In genomic region chr15:97002752-97003151, GRCm38 (mm10) we compare ENCODE assay signal across 9 mouse cellular contexts. TPM values are rescaled to one million over a fixed set of nuclear protein-coding genes. Genes with fewer than 3 reads are reported as not detected.
DNase-seq lines count a peak whose midpoint lies in the region; ATAC-seq and TF ChIP-seq lines count a peak whose summit lies in the region.
"Had no signal": no experiment of that assay in that cellular context is flagged by ENCODE, and none has a peak within 500 bp of the region (broad histone marks: within the 10 kb centered on the region; RNA-seq: fewer than 3 reads in every experiment).

No protein-coding gene starts in this region.

- H3K9ac ChIP-seq in ES-E14 (ENCODE audit: insufficient read depth, low read depth, low read length, poor library complexity, severe bottlenecking), result peak overlapping the region; percentile 14; the same call in 1 of the 2 replicates
- no peak overlapping the region for H3K9ac ChIP-seq in limb, embryonic 15.5 days

- no peak overlapping the region for H3K27ac ChIP-seq in ES-E14 (ENCODE audit: insufficient read depth, low read depth, low read length, poor library complexity, severe bottlenecking)
- 0 out of 2 replicates have a peak overlapping the region, but pooled peaks have one; percentile 53 for H3K27ac ChIP-seq in hindbrain, embryonic 10.5 days
- H3K27ac ChIP-seq in limb, embryonic 15.5 days, result peak overlapping the region; percentile 67

- H3K27me3 ChIP-seq in hindbrain, embryonic 10.5 days (ENCODE audit: insufficient read depth, poor library complexity, severe bottlenecking), result no peaks in the 10 kb centered on the region
- no peaks in the 10 kb centered on the region for H3K27me3 ChIP-seq in limb, embryonic 15.5 days

- DNase-seq in embryo, embryonic 10 days (ENCODE audit: low spot score), result peak; percentile 35
- DNase-seq in embryo, embryonic 11 days, result no peak
- DNase-seq in ES-E14 (ENCODE audit: low read depth, low spot score), result no peak
- no peak for DNase-seq in hindbrain, embryonic 10.5 days (ENCODE audit: low spot score)
- no peak for DNase-seq in right cerebral cortex, postnatal 4 days
- no peak for DNase-seq in frontal cortex, postnatal 10 days (ENCODE audit: low spot score in 2 of 2)
- no peak for DNase-seq in left cerebral cortex, adult 9 months (ENCODE audit: low spot score in 2 of 2)
- DNase-seq: cerebellum, adult 9-10 months had no signal

- H3K36me3 ChIP-seq in ES-E14 (ENCODE audit: control insufficient read depth, insufficient read depth, low read length, poor library complexity, severe bottlenecking), result peaks cover 23% of the 10 kb centered on the region
- no peaks in the 10 kb centered on the region for H3K36me3 ChIP-seq in hindbrain, embryonic 10.5 days
- peaks cover 5% of the 10 kb centered on the region; the same call in 1 of the 2 replicates for H3K36me3 ChIP-seq in limb, embryonic 15.5 days

- WGBS in hindbrain, embryonic 10.5 days, result 59% methylated on average over 12 of the region's 12 CpGs
- WGBS in limb, embryonic 15.5 days, result 68% methylated on average over 12 of the region's 12 CpGs

- ATAC-seq in limb, embryonic 15.5 days (ENCODE audit: insufficient number of reproducible peaks, low FRiP score, low TSS enrichment, low read depth), result no peak

- H3K4me2 ChIP-seq in limb, embryonic 15.5 days, result no peak overlapping the region

- H3K4me1 ChIP-seq in ES-E14 (ENCODE audit: control insufficient read depth in 2 of 2, insufficient read depth in 2 of 2, low read length in 2 of 2, poor library complexity in 1 of 2), result no peaks in the 10 kb centered on the region; a peak in 1 of 4 replicates
- H3K4me1 ChIP-seq in hindbrain, embryonic 10.5 days (replicated peaks), result peaks cover 24% of the 10 kb centered on the region
- H3K4me1 ChIP-seq in limb, embryonic 15.5 days, result peaks cover 48% of the 10 kb centered on the region

- H3K4me3 ChIP-seq in ES-E14 (ENCODE audit: insufficient read depth in 1 of 2, low read depth in 1 of 2, low read length in 2 of 2, poor library complexity in 1 of 2, severe bottlenecking in 1 of 2), result peak overlapping the region; percentile 13 to 59; a peak in 3 of 4 replicates
- H3K4me3 ChIP-seq in hindbrain, embryonic 10.5 days, result peak overlapping the region; percentile 36
- H3K4me3 ChIP-seq in limb, embryonic 15.5 days, result no peak overlapping the region; the same call in 1 of the 2 replicates

- no peaks in the 10 kb centered on the region for H3K9me3 ChIP-seq in ES-E14 (ENCODE audit: control insufficient read depth, insufficient read depth, low read depth, low read length)
- H3K9me3 ChIP-seq in hindbrain, embryonic 10.5 days, result no peaks in the 10 kb centered on the region
- no peaks in the 10 kb centered on the region for H3K9me3 ChIP-seq in limb, embryonic 15.5 days

- in situ Hi-C loops in ES-E14 (cut with MboI; ENCODE audit: low sequenced_read_pairs in 2 of 2, unreplicated experiment in 2 of 2), result no loop called here

TF ChIP-seq in ES-E14, 5 proteins besides CTCF, POLR2A, EP300 and RAD21:
- no peak for TF ChIP-seq ZC3H11A (IDR thresholded peaks at IDR 0.05; ENCODE audit: borderline replicate concordance, low read depth, low read length)
- no peak for TF ChIP-seq MAFK (IDR thresholded peaks at IDR 0.05; ENCODE audit: insufficient read depth, low read depth, low read length)
- TF ChIP-seq CHD2 (IDR thresholded peaks at IDR 0.05; ENCODE audit: low read depth, low read length), result no peak
- no peak for TF ChIP-seq HCFC1 (IDR thresholded peaks at IDR 0.05; ENCODE audit: borderline replicate concordance, insufficient read depth, low read length)
- no peak for TF ChIP-seq ZNF384 (IDR thresholded peaks at IDR 0.05; ENCODE audit: low read depth, low read length)

RNA-seq across cellular contexts. Expression of gene Slc38a4, which starts 53.0 kb away (rescaled TPM):
- total RNA-seq in ES-E14 (2012; rRNA removed), result 324 and 408 TPM in 2 replicates
- 28.6 and 37.9 TPM in 2 replicates for polyA plus RNA-seq in hindbrain, embryonic 10.5 days (2016; fragmentation: Nextera tagmentation; extraction: Ambion mirVana)
- 116 and 120 TPM in 2 replicates for polyA plus RNA-seq in limb, embryonic 15.5 days (2015; fragmentation: Nextera tagmentation; extraction: Ambion mirVana)
